Mouse (Mus musculus): ENCODE measurements around the gene Fbxo39.

Fbxo39 gene

DNA sequence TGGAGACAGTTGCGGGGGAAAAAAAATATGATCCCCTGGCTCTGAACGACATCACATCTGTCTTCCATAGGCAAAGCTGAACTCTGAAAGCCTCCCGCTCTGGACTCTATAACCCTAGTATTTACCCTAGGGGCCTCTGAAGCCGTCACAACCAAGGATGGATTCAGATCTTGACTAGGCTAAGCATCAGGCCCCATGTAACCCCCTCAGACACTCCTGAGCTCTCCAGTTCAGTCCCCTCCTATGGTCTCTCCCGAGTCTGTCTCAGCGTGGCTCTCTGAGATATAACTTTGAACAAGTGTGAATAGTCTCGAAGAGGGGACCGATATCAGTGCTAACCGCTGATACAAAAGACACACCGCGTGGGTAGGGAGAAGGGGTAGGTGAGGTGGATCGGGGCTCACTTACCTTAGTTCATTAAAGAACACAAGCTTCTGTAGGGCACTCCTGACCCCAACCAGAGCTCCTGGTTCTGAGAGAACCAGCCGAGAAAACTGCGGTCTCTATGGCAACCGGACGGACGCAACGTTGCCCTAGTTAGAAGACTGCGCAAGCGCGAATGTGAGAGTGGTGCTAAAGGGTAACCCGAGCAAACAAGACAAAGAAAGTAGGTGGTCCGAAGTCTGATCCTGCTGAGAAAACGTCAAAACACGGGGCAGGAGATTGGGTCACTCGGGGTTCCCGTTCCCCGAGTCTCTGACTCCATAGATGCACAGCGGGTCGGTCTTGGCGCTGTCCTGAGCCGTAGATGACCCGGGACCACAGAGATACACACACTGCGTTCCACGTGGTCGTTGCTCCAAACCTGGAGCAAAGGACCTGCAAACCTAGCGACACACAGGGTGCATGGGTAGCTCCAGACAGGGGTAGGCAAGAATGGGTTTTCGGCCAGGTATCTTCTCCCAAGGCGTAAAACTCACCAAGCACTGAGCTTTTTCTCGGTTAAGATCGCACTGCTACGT, 47.4 kb downstream of the Fbxo39 start:
- in situ Hi-C loops (cut with MseI, MboI): no loop called here

DNA sequence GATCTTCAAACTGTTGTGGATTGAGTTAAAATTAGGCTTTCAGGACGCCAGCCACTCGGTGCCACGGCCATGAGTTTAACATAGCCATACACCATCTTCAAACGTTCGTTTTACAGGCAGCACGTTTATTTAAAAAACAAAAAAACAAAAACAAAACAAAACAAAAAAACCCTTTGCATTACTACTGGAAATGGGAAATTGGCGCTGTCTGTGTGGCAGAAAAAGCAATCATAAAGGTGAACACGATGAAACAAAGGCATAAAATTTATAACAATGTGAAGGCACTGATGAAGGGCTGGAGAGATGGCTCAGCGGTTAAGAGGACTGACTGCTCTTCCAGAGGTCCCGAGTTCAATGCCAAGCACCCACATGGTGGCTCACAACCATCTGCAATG, 48.1 kb downstream of the Fbxo39 start, which contains the start of gene Tekt1:
TSS of gene Tekt1 (minus strand) at position 96 of the 395 bp plus-strand sequence.
- in situ Hi-C loops (cut with MseI, MboI): no loop called here

GRCm38 (mm10) chr11:72363523-72364240, 49.4 kb downstream of the Fbxo39 start:
- in situ Hi-C loops (cut with MseI, MboI): no loop called here

DNA sequence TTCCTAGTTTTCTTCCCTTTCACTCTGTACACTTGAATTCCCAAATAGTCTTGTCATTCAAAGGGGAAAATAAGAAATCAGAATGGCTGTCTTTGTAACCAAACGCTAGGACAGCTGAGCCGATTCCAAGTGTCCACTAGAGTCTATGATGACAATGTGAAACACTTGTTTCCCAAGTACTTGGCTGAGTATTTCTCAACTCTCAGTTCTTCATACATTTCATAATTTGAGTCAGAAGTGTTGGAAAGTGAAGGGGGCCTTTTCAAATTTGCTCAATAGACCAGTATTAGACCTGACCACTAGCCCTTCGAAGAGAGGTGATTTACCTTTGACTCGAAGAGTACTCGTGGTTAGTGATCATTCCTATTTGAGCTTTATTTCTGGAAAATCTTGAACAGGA, 50.3 kb downstream of the Fbxo39 start:
- in situ Hi-C loops (cut with MseI, MboI): no loop called here

DNA sequence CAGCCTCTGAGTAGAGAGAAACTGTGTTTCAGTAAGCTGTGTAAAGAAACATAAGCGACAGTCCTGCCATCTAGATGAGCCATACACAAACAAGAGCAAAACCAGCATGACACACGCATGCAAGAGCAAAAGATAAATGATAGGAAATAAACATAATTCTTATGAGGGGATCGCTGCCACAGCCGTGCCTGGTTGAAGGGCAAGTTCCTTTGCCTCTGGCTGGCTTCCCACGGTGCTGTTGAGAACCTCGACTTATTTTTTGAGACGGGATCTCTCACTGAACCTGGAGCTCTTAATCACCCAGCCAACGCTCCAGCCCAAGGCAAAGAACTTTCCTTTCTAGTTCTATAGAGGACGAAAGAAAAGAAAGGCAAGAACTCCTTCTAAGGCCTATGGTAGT, 51.9 kb downstream of the Fbxo39 start:
- in situ Hi-C loops (cut with MseI, MboI): no loop called here

- in situ Hi-C loops (cut with MseI, MboI): no loop called here
These were observed 53.9 kb downstream of the Fbxo39 start for GRCm38 (mm10) chr11:72367934-72368674.
